Mouse (Mus musculus) heart, embryonic 11.5 days (tissue): ENCODE measurements around the gene Arih2. TPM values are rescaled to one million over a fixed set of nuclear protein-coding genes. Genes with fewer than 3 reads are reported as not detected.

Experiments
- ATAC-seq: fragments of 200-750 bp; cut with Nextera tagmentation; replicated peaks from 2 replicates; pipeline ENCODE4 v1.8.0; 2017; ENCODE audit warnings: moderate library complexity; ENCODE audit not compliant: insufficient number of reproducible peaks, low FRiP score, low TSS enrichment
- H3K27ac ChIP-seq: fragments of 300-500 bp; sonication (generic); 2 replicates; pipeline ENCODE4 v1.5.1; 2014; ENCODE audit warnings: mild to moderate bottlenecking, low read depth, low read length
- H3K27me3 ChIP-seq: fragments of 300-500 bp; sonication (generic); 2 replicates; pipeline ENCODE4 v1.6.1; 2014; ENCODE audit warnings: mild to moderate bottlenecking, low read length, mixed read lengths; ENCODE audit not compliant: control insufficient read depth, insufficient read depth
- H3K36me3 ChIP-seq: fragments of 300-500 bp; sonication (generic); 2 replicates; pipeline ENCODE4 v1.6.1; 2014; ENCODE audit warnings: mild to moderate bottlenecking, low read length, moderate library complexity, mixed read lengths; ENCODE audit not compliant: control insufficient read depth, insufficient read depth
- H3K4me1 ChIP-seq: fragments of 300-500 bp; sonication (generic); 2 replicates; pipeline ENCODE4 v1.6.1; 2014; ENCODE audit warnings: low read length; ENCODE audit not compliant: control insufficient read depth, insufficient read depth
- H3K4me2 ChIP-seq: fragments of 300-500 bp; sonication (generic); 2 replicates; pipeline ENCODE4 v1.6.1; 2014; ENCODE audit warnings: mild to moderate bottlenecking, moderate library complexity
- H3K4me3 ChIP-seq: fragments of 300-500 bp; sonication (generic); 2 replicates; pipeline ENCODE4 v1.5.1; 2014; ENCODE audit warnings: low read depth, low read length
- H3K9ac ChIP-seq: fragments of 300-500 bp; sonication (generic); 2 replicates; pipeline ENCODE4 v1.6.1; 2014; ENCODE audit warnings: mild to moderate bottlenecking, low read depth, low read length, moderate library complexity
- H3K9me3 ChIP-seq: fragments of 300-500 bp; sonication (generic); replicated peaks from 2 replicates; pipeline ENCODE4 v1.6.1; 2016; ENCODE audit warnings: low read length; ENCODE audit not compliant: control insufficient read depth
- WGBS: fragments of 180-500 bp; shearing (Covaris S2); extraction: QIAGEN DNeasy Blood & Tissue Kit; methylation state at CpG from one replicate; pipeline ENCODE4 v1.1.7; 2014; ENCODE audit not compliant: insufficient replicate concordance; 5-methylcytosine and 5-hydroxymethylcytosine counted together
- polyA plus RNA-seq: library from polyadenylated mRNA; unstranded; fragments of >200 nt; fragmentation: Nextera tagmentation; extraction: Ambion mirVana; gene quantifications from 2 replicates; pipeline ENCODE4 v1.2.1, GENCODE M21; 2014

The Arih2 gene
- polyA plus RNA-seq, 1 experiment from 2014 or later, result 37.6 TPM

GRCm38 (mm10) chr9:108587571-108588180, 61.5 kb downstream of the Arih2 start:
- peak overlapping the region; percentile 54; the same call in 1 of the 2 replicates for H3K9ac ChIP-seq
- peak overlapping the region; percentile 30 for H3K4me3 ChIP-seq
- H3K36me3 ChIP-seq, result no peaks in the 10 kb centered on the region
- peak overlapping the region; percentile 93 for H3K27ac ChIP-seq
- H3K9me3 ChIP-seq, result no peaks in the 10 kb centered on the region
- WGBS, result 1% methylated on average over 14 of the region's 14 CpGs
- no peaks in the 10 kb centered on the region for H3K27me3 ChIP-seq
- ATAC-seq, result peak; percentile 86
- peak overlapping the region; percentile 61 for H3K4me2 ChIP-seq
- H3K4me1 ChIP-seq, result peaks cover 38% of the 10 kb centered on the region

- Histone ChIP-seq H3K36me3 (peaks cover 11% of the 10 kb centered on the region), H3K4me1 (peaks cover 38% of the 10 kb centered on the region), H3K27ac (peak overlapping the region; percentile 92), H3K4me3 (peak overlapping the region; percentile 90), H3K27me3 (no peaks in the 10 kb centered on the region), H3K9me3 (no peaks in the 10 kb centered on the region), H3K9ac (peak overlapping the region; percentile 89), H3K4me2 (peak overlapping the region; percentile 85)
- no peak for ATAC-seq
- 42% methylated on average over 5 of the region's 5 CpGs for WGBS
Measured at GRCm38 (mm10) chr9:108579344-108579690, 69.9 kb downstream of the Arih2 start.

GRCm38 (mm10) chr9:108578545-108579343, 70.4 kb downstream of the Arih2 start, which contains the start of gene Wdr6:
Gene Wdr6, minus strand, starts transcription at chr9:108578739.
- Histone ChIP-seq H3K36me3 (peaks cover 11% of the 10 kb centered on the region), H3K4me1 (peaks cover 43% of the 10 kb centered on the region), H3K4me2 (peak within 1 kb of the TSS; percentile 85), H3K9ac (peak within 1 kb of the TSS; percentile 89), H3K9me3 (no peaks in the 10 kb centered on the region), H3K27ac (peak within 1 kb of the TSS; percentile 92), H3K4me3 (peak within 1 kb of the TSS; percentile 90), H3K27me3 (no peaks in the 10 kb centered on the region)
- 7% methylated on average over 49 of the region's 51 CpGs for WGBS
- peak; percentile 95 for ATAC-seq

- peak overlapping the region; percentile 90 for H3K4me3 ChIP-seq
- peaks cover 36% of the 10 kb centered on the region for H3K4me1 ChIP-seq
- under 1% methylated on average over 24 of the region's 24 CpGs for WGBS
- peak overlapping the region; percentile 89 for H3K9ac ChIP-seq
- H3K4me2 ChIP-seq, result peak overlapping the region; percentile 85
- peaks cover 13% of the 10 kb centered on the region for H3K36me3 ChIP-seq
- peak overlapping the region; percentile 92 for H3K27ac ChIP-seq
- H3K27me3 ChIP-seq, result no peaks in the 10 kb centered on the region
- H3K9me3 ChIP-seq, result no peaks in the 10 kb centered on the region
- ATAC-seq, result no peak; the same call in none of the 2 replicates
Measured at GRCm38 (mm10) chr9:108577934-108578544, 71.1 kb downstream of the Arih2 start.

- no peaks in the 10 kb centered on the region for H3K9me3 ChIP-seq
- peaks cover 20% of the 10 kb centered on the region for H3K36me3 ChIP-seq
- peaks cover 32% of the 10 kb centered on the region for H3K4me1 ChIP-seq
- no peaks in the 10 kb centered on the region for H3K27me3 ChIP-seq
- H3K27ac ChIP-seq, result no peak overlapping the region
- WGBS, result 66% methylated on average over 6 of the region's 6 CpGs
- peak overlapping the region; percentile 89 for H3K9ac ChIP-seq
- no peak for ATAC-seq
- H3K4me2 ChIP-seq, result peak overlapping the region; percentile 85
- H3K4me3 ChIP-seq, result peak overlapping the region; percentile 90; the same call in 1 of the 2 replicates
Measured at GRCm38 (mm10) chr9:108577025-108577424, 72.2 kb downstream of the Arih2 start.

- Histone ChIP-seq H3K9me3 (no peaks in the 10 kb centered on the region), H3K36me3 (peaks cover 23% of the 10 kb centered on the region), H3K4me1 (peaks cover 32% of the 10 kb centered on the region), H3K27ac (no peak overlapping the region), H3K4me3 (no peak overlapping the region), H3K9ac (0 out of 2 replicates have a peak overlapping the region, but pooled peaks have one; percentile 22), H3K4me2 (no peak overlapping the region), H3K27me3 (no peaks in the 10 kb centered on the region)
- WGBS, result 83% methylated on average over 37 of the region's 37 CpGs
- ATAC-seq, result no peak
Measured at GRCm38 (mm10) chr9:108575321-108576297, 73.6 kb downstream of the Arih2 start.

- Histone ChIP-seq H3K9me3 (no peaks in the 10 kb centered on the region), H3K9ac (0 out of 2 replicates have a peak overlapping the region, but pooled peaks have one; percentile 22), H3K27me3 (no peaks in the 10 kb centered on the region), H3K4me1 (peaks cover 32% of the 10 kb centered on the region), H3K4me2 (no peak overlapping the region), H3K4me3 (no peak overlapping the region), H3K36me3 (peaks cover 23% of the 10 kb centered on the region), H3K27ac (no peak overlapping the region)
- WGBS, result 89% methylated on average over 12 of the region's 12 CpGs
- no peak for ATAC-seq
Measured at GRCm38 (mm10) chr9:108574921-108575320, 74.3 kb downstream of the Arih2 start.
